Mouse (Mus musculus) right cerebral cortex, postnatal 14 days (tissue): ENCODE results near the gene Acsl6.
A peak's percentile ranks its signal among the peaks of the same experiment; 100 is the strongest.
"Not testable (repeated sequence)": the region's sequence is repeated elsewhere in the genome, so short reads cannot be mapped to it uniquely, and the experiment has no call there.

Experiments
- DNase-seq: peaks from one replicate; pipeline ENCODE4 v3.0.0; 2022

Acsl6 gene

GRCm38 (mm10) chr11:54303728-54304470 is at the start of gene Acsl6:
TSS of gene Acsl6 (plus strand) at chr11:54303798.
- peak; percentile 68 for DNase-seq

- no peak for DNase-seq
These were observed 49.5 kb upstream of the Acsl6 start for GRCm38 (mm10) chr11:54254114-54254513.

GRCm38 (mm10) chr11:54256624-54257376 is 46.8 kb upstream of the Acsl6 start:
- peak; percentile 55 for DNase-seq

GRCm38 (mm10) chr11:54263405-54264031 is 40.1 kb upstream of the Acsl6 start:
- DNase-seq: no peak

- DNase-seq: peak; percentile 24
These were observed 39.1 kb upstream of the Acsl6 start for GRCm38 (mm10) chr11:54264542-54264941.

GRCm38 (mm10) chr11:54267177-54267576 is 36.4 kb upstream of the Acsl6 start, which contains the start of gene Il3:
TSS of gene Il3 (minus strand) at chr11:54267277.
- no peak for DNase-seq

GRCm38 (mm10) chr11:54269191-54269896 is 34.3 kb upstream of the Acsl6 start:
- no peak for DNase-seq

GRCm38 (mm10) chr11:54271437-54271949 is 32.1 kb upstream of the Acsl6 start:
- DNase-seq: no peak

- DNase-seq: no peak
These were observed 15.7 kb upstream of the Acsl6 start for GRCm38 (mm10) chr11:54287821-54288453.

GRCm38 (mm10) chr11:54292163-54292562 is 11.4 kb upstream of the Acsl6 start:
- no peak for DNase-seq

GRCm38 (mm10) chr11:54293980-54294807 is 9.4 kb upstream of the Acsl6 start:
- DNase-seq: no peak

GRCm38 (mm10) chr11:54295971-54296370 is 7.6 kb upstream of the Acsl6 start:
- no peak for DNase-seq

- DNase-seq: no peak
These were observed 6.9 kb upstream of the Acsl6 start for GRCm38 (mm10) chr11:54296734-54297133.

- DNase-seq: not testable (repeated sequence)
These were observed 6.1 kb upstream of the Acsl6 start for GRCm38 (mm10) chr11:54297471-54297870.

- no peak for DNase-seq
These were observed 4.8 kb upstream of the Acsl6 start for GRCm38 (mm10) chr11:54298777-54299176.

GRCm38 (mm10) chr11:54301994-54302393 is 1.6 kb upstream of the Acsl6 start:
- peak; percentile 28 for DNase-seq

- no peak for DNase-seq
These were observed 992 bp upstream of the Acsl6 start for GRCm38 (mm10) chr11:54302606-54303005.

GRCm38 (mm10) chr11:54303076-54303727 is 396 bp upstream of the Acsl6 start:
- DNase-seq: no peak

- no peak for DNase-seq
These were observed 874 bp downstream of the Acsl6 start for GRCm38 (mm10) chr11:54304471-54304873.

GRCm38 (mm10) chr11:54305331-54305730 is 1.7 kb downstream of the Acsl6 start:
- DNase-seq: no peak
